Mouse (Mus musculus) heart, adult 2 months (tissue): ENCODE measurements around the gene Ttll3. TPM values are rescaled to one million over a fixed set of nuclear protein-coding genes. Genes with fewer than 3 reads are reported as not detected.

Source experiments
- DNase-seq, 2 experiments: peaks; one replicate each; pipeline ENCODE4 v3.0.0; 2021
- H3K27ac ChIP-seq: fragments of 200-600 bp; 2 replicates; pipeline ENCODE4 v1.8.1; 2022
- H3K27me3 ChIP-seq: fragments of 200-500 bp; 2 replicates; pipeline ENCODE4 v1.6.1; 2012; ENCODE audit warnings: mild to moderate bottlenecking, low read length, inconsistent platforms, mixed read lengths; ENCODE audit not compliant: control insufficient read depth, insufficient read depth
- H3K36me3 ChIP-seq: fragments of 200-500 bp; 2 replicates; pipeline ENCODE4 v1.6.1; 2012; ENCODE audit warnings: low read length, inconsistent platforms; ENCODE audit not compliant: control insufficient read depth, insufficient read depth
- H3K4me1 ChIP-seq: fragments of 200-500 bp; 2 replicates; pipeline ENCODE4 v1.6.1; 2011; ENCODE audit warnings: low read length; ENCODE audit not compliant: control insufficient read depth, insufficient read depth
- H3K4me3 ChIP-seq: fragments of 200-600 bp; 2 replicates; pipeline ENCODE4 v1.8.1; 2022
- H3K79me2 ChIP-seq: fragments of 200-500 bp; replicated peaks from 2 replicates; pipeline ENCODE4 v1.6.1; 2012; ENCODE audit warnings: mild to moderate bottlenecking, inconsistent platforms, low read length, moderate library complexity, mixed read lengths; ENCODE audit not compliant: control insufficient read depth, insufficient read depth
- H3K9ac ChIP-seq: fragments of 200-500 bp; 2 replicates; pipeline ENCODE4 v1.6.1; 2012; ENCODE audit warnings: low read depth, mild to moderate bottlenecking, control low read depth, inconsistent platforms, low read length, mixed read lengths
- CTCF ChIP-seq: fragments of 200-600 bp; IDR thresholded peaks from 2 replicates; pipeline ENCODE4 v1.8.1; 2022; ENCODE audit warnings: antibody characterized with exemption, mild to moderate bottlenecking, moderate library complexity
- EP300 ChIP-seq: fragments of 200-500 bp; IDR thresholded peaks from 2 replicates; pipeline ENCODE4 v1.6.1; 2011; ENCODE audit warnings: low read depth, low read length, control low read depth; ENCODE audit not compliant: insufficient read depth
- POLR2A ChIP-seq: fragments of 200-500 bp; IDR thresholded peaks from 2 replicates; pipeline ENCODE4 v1.6.1; 2011; ENCODE audit warnings: mild to moderate bottlenecking, low read depth, low read length, control low read depth; ENCODE audit not compliant: insufficient read depth
- WGBS: fragments of 180-500 bp; shearing (Covaris S2); methylation state at CpG from one replicate; pipeline ENCODE4 v1.1.7; 2018; 5-methylcytosine and 5-hydroxymethylcytosine counted together
- intact Hi-C: fragments of 180-260 bp; cut with DNase I; formaldehyde crosslinking; loops from one replicate; pipeline ENCODE4 v1.15.1; 2025
- long read RNA-seq: library from polyadenylated mRNA; stranded (forward); transcript quantifications from one replicate; pipeline ENCODE4 v2.0.0, GENCODE M21; 2021
- polyA plus RNA-seq: library from polyadenylated mRNA; depleted of rRNA; stranded (reverse); fragments of >200 nt; gene quantifications from 2 replicates; pipeline ENCODE4 v1.2.3, GENCODE M21; 2012; rRNA removed
- total RNA-seq, 2 experiments: library from RNA; stranded (reverse); gene quantifications; 2 replicates each; pipeline ENCODE4 v1.2.3; 2021

Gene Ttll3
- total RNA-seq (1 to 10 TPM in 1 of 2 experiments, under 1 TPM in 1; 0.97 to 1.5 TPM), polyA plus RNA-seq (3.2 and 4.8 TPM in 2 replicates)
- long read RNA-seq: 0 reads

GRCm38 (mm10) chr6:113388960-113389359 lies at the start of gene Ttll3:
Ttll3 (plus strand) TSS chr6:113389260.
- TF ChIP-seq CTCF (no peak), POLR2A (no peak), EP300 (no peak)
- intact Hi-C loops: no loop called here
- 75% methylated on average over 8 of the region's 8 CpGs for WGBS
- H3K79me2 ChIP-seq: no peaks in the 10 kb centered on the region
- no peak for DNase-seq
- H3K27me3 ChIP-seq: no peaks in the 10 kb centered on the region
- no peak within 1 kb of the TSS for H3K9ac ChIP-seq
- no peak within 1 kb of the TSS for H3K27ac ChIP-seq
- peaks cover 1% of the 10 kb centered on the region; the same call in 1 of the 2 replicates for H3K4me1 ChIP-seq
- H3K4me3 ChIP-seq: no peak within 1 kb of the TSS
- peaks cover 3% of the 10 kb centered on the region; the same call in 1 of the 2 replicates for H3K36me3 ChIP-seq

- H3K27ac ChIP-seq: no peak overlapping the region; the same call in 1 of the 2 replicates
Measured at GRCm38 (mm10) chr6:113341574-113341973, 47.5 kb upstream of the Ttll3 start.

GRCm38 (mm10) chr6:113342297-113342696 lies 46.8 kb upstream of the Ttll3 start:
- peak overlapping the region; percentile 5; the same call in 1 of the 2 replicates for H3K9ac ChIP-seq
- 15% methylated on average over 4 of the region's 7 CpGs for WGBS
- intact Hi-C loops: loop anchor here (2.0 kb wide), 1 partner anchor 33 kb away; no protein-coding TSS in a partner anchor

More at GRCm38 (mm10) chr6:113341574-113341973, 47.5 kb upstream of the Ttll3 start:
- Histone ChIP-seq H3K27me3 (no peaks in the 10 kb centered on the region), H3K79me2 (no peaks in the 10 kb centered on the region), H3K36me3 (peaks cover 8% of the 10 kb centered on the region), H3K4me3 (no peak overlapping the region), H3K4me1 (peaks cover 14% of the 10 kb centered on the region), H3K9ac (no peak overlapping the region)
- peak in 1 of 2 experiments; percentile 33 for DNase-seq
- TF ChIP-seq POLR2A (no peak), EP300 (no peak), CTCF (no peak)
- 69% methylated on average over 6 of the region's 6 CpGs for WGBS
- intact Hi-C loops: no loop called here

GRCm38 (mm10) chr6:113343177-113344092 lies 45.6 kb upstream of the Ttll3 start, which contains the start of gene Camk1:
Camk1 (minus strand) TSS chr6:113343984.
- WGBS: 5% methylated on average over 32 of the region's 32 CpGs
- Histone ChIP-seq H3K4me1 (peaks cover 11% of the 10 kb centered on the region), H3K4me3 (peak within 1 kb of the TSS; percentile 99), H3K79me2 (no peaks in the 10 kb centered on the region), H3K9ac (peak within 1 kb of the TSS; percentile 94), H3K36me3 (no peaks in the 10 kb centered on the region; the same call in none of the 2 replicates), H3K27ac (peak within 1 kb of the TSS; percentile 97), H3K27me3 (no peaks in the 10 kb centered on the region)
- intact Hi-C loops: loop anchor here (2.0 kb wide), 1 partner anchor 31 kb away; no protein-coding TSS in a partner anchor
- no peak for TF ChIP-seq EP300
- no peak for TF ChIP-seq CTCF
- peak; percentile 82 for TF ChIP-seq POLR2A
- DNase-seq: peak; percentile 90

More at GRCm38 (mm10) chr6:113342297-113342696, 46.8 kb upstream of the Ttll3 start:
- Histone ChIP-seq H3K4me3 (peak overlapping the region; percentile 99; the same call in 1 of the 2 replicates), H3K27ac (peak overlapping the region; percentile 97), H3K27me3 (no peaks in the 10 kb centered on the region), H3K36me3 (peaks cover 4% of the 10 kb centered on the region), H3K4me1 (peaks cover 12% of the 10 kb centered on the region), H3K79me2 (no peaks in the 10 kb centered on the region)
- DNase-seq: no peak
- TF ChIP-seq POLR2A (no peak), CTCF (no peak), EP300 (no peak)

GRCm38 (mm10) chr6:113344321-113344720 lies 44.7 kb upstream of the Ttll3 start:
- DNase-seq: peak; percentile 87 to 90
- Histone ChIP-seq H3K9ac (peak overlapping the region; percentile 94; the same call in 1 of the 2 replicates), H3K4me3 (peak overlapping the region; percentile 99; the same call in 1 of the 2 replicates), H3K36me3 (no peaks in the 10 kb centered on the region; the same call in none of the 2 replicates), H3K27ac (peak overlapping the region; percentile 97), H3K79me2 (no peaks in the 10 kb centered on the region), H3K4me1 (peaks cover 11% of the 10 kb centered on the region), H3K27me3 (no peaks in the 10 kb centered on the region)
- intact Hi-C loops: no loop called here
- WGBS: 2% methylated on average over 2 of the region's 2 CpGs
- peak; percentile 8; the same call in 1 of the 2 replicates for TF ChIP-seq POLR2A
- TF ChIP-seq EP300: peak; percentile 39; the same call in 1 of the 2 replicates
- no peak for TF ChIP-seq CTCF
